In the genomic region with DNA sequence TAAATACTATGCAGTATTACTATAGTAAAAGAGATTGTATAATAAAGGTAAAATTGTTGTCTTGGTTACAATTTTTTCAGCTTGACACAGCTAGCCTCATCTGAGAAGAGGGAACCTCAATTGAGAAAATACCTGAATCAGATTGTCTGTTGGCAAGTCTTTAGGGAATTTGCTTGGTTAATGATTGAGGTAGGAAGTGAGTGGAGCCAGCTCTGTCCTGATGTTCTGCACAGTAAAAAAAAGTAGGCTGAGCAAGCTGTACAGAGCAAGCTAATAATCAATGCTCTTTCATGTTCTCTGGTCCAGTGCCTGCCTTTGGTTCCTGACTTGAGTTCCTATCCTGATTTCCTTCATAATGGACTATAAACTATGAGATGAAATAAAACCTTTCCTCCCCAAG, we compare ENCODE assay signal across 23 mouse cellular contexts.
"Had no signal": no experiment of that assay in that cellular context is flagged by ENCODE, and none has a peak within 500 bp of the region (broad histone marks: within the 10 kb centered on the region; RNA-seq: fewer than 3 reads in every experiment).

No protein-coding gene starts in this region.

- H3K36me3 ChIP-seq: forebrain, embryonic 15.5 days; heart, embryonic 10.5 days; heart, embryonic 12.5 days; hindbrain, embryonic 10.5 days; hindbrain, embryonic 12.5 days; intestine, embryonic 15.5 days; limb, embryonic 10.5 days; limb, embryonic 12.5 days; liver, embryonic 13.5 days; liver, embryonic 15.5 days had no signal

- DNase-seq: forebrain, postnatal 0 days; gastrocnemius, postnatal 14 days; heart, adult 18-20 months; heart, postnatal 10 days; heart, postnatal 4 days; liver; liver, embryonic 13.5 days; liver, postnatal 0 days had no signal

- H3K27ac ChIP-seq: forebrain, embryonic 15.5 days; heart, embryonic 10.5 days; hindbrain, embryonic 10.5 days; hindbrain, embryonic 12.5 days; hindbrain, embryonic 14.5 days; intestine, embryonic 15.5 days; layer of hippocampus, adult 2 months; left cerebral cortex, adult 2 months; limb, embryonic 10.5 days; limb, embryonic 12.5 days; liver, embryonic 13.5 days; liver, embryonic 15.5 days had no signal

- ATAC-seq: forebrain, embryonic 15.5 days; forebrain, postnatal 0 days; hindbrain, embryonic 16.5 days; inflammation-experienced regulatory T-cells, adult 6 months; intestine, embryonic 15.5 days; intestine, postnatal 0 days; liver, postnatal 0 days had no signal

- H3K4me2 ChIP-seq: forebrain, embryonic 15.5 days; heart, embryonic 12.5 days; hindbrain, embryonic 12.5 days; hindbrain, embryonic 14.5 days; intestine, embryonic 15.5 days; limb, embryonic 12.5 days; liver, embryonic 13.5 days; liver, embryonic 15.5 days had no signal

- H3K4me1 ChIP-seq: forebrain, embryonic 15.5 days; heart, embryonic 10.5 days; heart, embryonic 12.5 days; hindbrain, embryonic 10.5 days; hindbrain, embryonic 12.5 days; intestine, embryonic 15.5 days; limb, embryonic 10.5 days; limb, embryonic 12.5 days; liver, embryonic 13.5 days; liver, embryonic 15.5 days had no signal

- H3K9ac ChIP-seq: forebrain, embryonic 15.5 days; forebrain, postnatal 0 days; heart, embryonic 12.5 days; hindbrain, embryonic 12.5 days; hindbrain, embryonic 14.5 days; intestine, embryonic 15.5 days; limb, embryonic 12.5 days; liver, embryonic 13.5 days; liver, embryonic 15.5 days; liver, postnatal 0 days had no signal

- H3K4me3 ChIP-seq: forebrain, embryonic 15.5 days; heart, embryonic 10.5 days; heart, embryonic 12.5 days; hindbrain, embryonic 10.5 days; hindbrain, embryonic 12.5 days; intestine, embryonic 15.5 days; layer of hippocampus, adult 2 months; left cerebral cortex, adult 2 months; limb, embryonic 10.5 days; limb, embryonic 12.5 days; liver, embryonic 13.5 days; liver, embryonic 15.5 days had no signal

- H3K9me3 ChIP-seq: forebrain, embryonic 15.5 days; heart, embryonic 10.5 days; heart, embryonic 12.5 days; hindbrain, embryonic 10.5 days; hindbrain, embryonic 12.5 days; intestine, embryonic 15.5 days; limb, embryonic 10.5 days; limb, embryonic 12.5 days; liver, embryonic 13.5 days; liver, embryonic 15.5 days had no signal

- H3K27me3 ChIP-seq: forebrain, embryonic 15.5 days; heart, embryonic 12.5 days; hindbrain, embryonic 12.5 days; intestine, embryonic 15.5 days; limb, embryonic 12.5 days; liver, embryonic 13.5 days; liver, embryonic 15.5 days had no signal
